Comparison of ENCODE assay signal across 8 mouse cellular contexts in genomic region chr8:84183261-84184084, GRCm38 (mm10). TPM values are rescaled to one million over a fixed set of nuclear protein-coding genes. Genes with fewer than 3 reads are reported as not detected.
DNase-seq lines count a peak whose midpoint lies in the region; ATAC-seq and TF ChIP-seq lines count a peak whose summit lies in the region.

No protein-coding gene starts in this region.

- peak overlapping the region; percentile 75 for H3K4me3 ChIP-seq in kidney, embryonic 14.5 days (ENCODE audit: low read length)
- H3K4me3 ChIP-seq in embryonic facial prominence, embryonic 13.5 days = peak overlapping the region; percentile 77
- peak overlapping the region; percentile 86 for H3K4me3 ChIP-seq in hindbrain, postnatal 0 days (ENCODE audit: low read length)

- peak overlapping the region; percentile 94 for H3K27ac ChIP-seq in kidney, embryonic 14.5 days (ENCODE audit: low read depth, low read length)
- peak overlapping the region; percentile 95 for H3K27ac ChIP-seq in embryonic facial prominence, embryonic 13.5 days
- peak overlapping the region; percentile 95 for H3K27ac ChIP-seq in hindbrain, postnatal 0 days

- no peaks in the 10 kb centered on the region for H3K36me3 ChIP-seq in kidney, embryonic 14.5 days (ENCODE audit: control insufficient read depth, insufficient read depth, low read length)
- H3K36me3 ChIP-seq in embryonic facial prominence, embryonic 13.5 days = peaks cover 4% of the 10 kb centered on the region
- no peaks in the 10 kb centered on the region for H3K36me3 ChIP-seq in hindbrain, postnatal 0 days (ENCODE audit: insufficient read depth, low read length)

- DNase-seq in kidney, adult 18-20 months = no peak
- DNase-seq in NIH3T3 (ENCODE audit: low read depth) (peak; percentile 60), adipocyte (ENCODE audit: low spot score) (no peak)
- DNase-seq in hindbrain, postnatal 0 days (ENCODE audit: low spot score) = peak; percentile 76
- DNase-seq in lung, postnatal 4 days = peak; percentile 53 to 68
- peak; percentile 79 for DNase-seq in thymus, postnatal 0 days (ENCODE audit: low spot score)

- no peaks in the 10 kb centered on the region for H3K9me3 ChIP-seq in kidney, embryonic 14.5 days (ENCODE audit: control insufficient read depth, low read length)
- H3K9me3 ChIP-seq in embryonic facial prominence, embryonic 13.5 days = no peaks in the 10 kb centered on the region
- no peaks in the 10 kb centered on the region for H3K9me3 ChIP-seq in hindbrain, postnatal 0 days (ENCODE audit: low read length)

- WGBS in kidney, embryonic 14.5 days = under 1% methylated on average over 60 of the region's 87 CpGs
- 1% methylated on average over 85 of the region's 87 CpGs for WGBS in embryonic facial prominence, embryonic 13.5 days
- 1% methylated on average over 71 of the region's 87 CpGs for WGBS in hindbrain, postnatal 0 days

- no peak for TF ChIP-seq CTCF in hindbrain, postnatal 0 days (IDR thresholded peaks at IDR 0.05; ENCODE audit: low read depth)

- peak overlapping the region; percentile 84 for H3K4me2 ChIP-seq in kidney, embryonic 14.5 days (replicated peaks; ENCODE audit: low read depth, low read length)
- peak overlapping the region; percentile 81 for H3K4me2 ChIP-seq in embryonic facial prominence, embryonic 13.5 days
- H3K4me2 ChIP-seq in hindbrain, postnatal 0 days (ENCODE audit: low read depth, low read length) = peak overlapping the region; percentile 83

- ATAC-seq in kidney, embryonic 14.5 days (ENCODE audit: low FRiP score, low TSS enrichment) = peak; percentile 25
- ATAC-seq in embryonic facial prominence, embryonic 13.5 days (ENCODE audit: insufficient number of reproducible peaks, insufficient read depth, low FRiP score, low TSS enrichment, low read depth) = 0 out of 2 replicates have a peak, but pooled peaks have one; percentile 38
- peak; percentile 46 for ATAC-seq in hindbrain, postnatal 0 days

- H3K4me1 ChIP-seq in kidney, embryonic 14.5 days (ENCODE audit: control insufficient read depth, insufficient read depth, low read length) = peaks cover 39% of the 10 kb centered on the region
- peaks cover 68% of the 10 kb centered on the region for H3K4me1 ChIP-seq in embryonic facial prominence, embryonic 13.5 days
- H3K4me1 ChIP-seq in hindbrain, postnatal 0 days (ENCODE audit: insufficient read depth, low read length) = peaks cover 29% of the 10 kb centered on the region

- no peaks in the 10 kb centered on the region for H3K27me3 ChIP-seq in kidney, embryonic 14.5 days (ENCODE audit: control insufficient read depth, insufficient read depth, low read length)
- no peaks in the 10 kb centered on the region; the same call in 1 of the 2 replicates for H3K27me3 ChIP-seq in embryonic facial prominence, embryonic 13.5 days
- no peaks in the 10 kb centered on the region for H3K27me3 ChIP-seq in hindbrain, postnatal 0 days (ENCODE audit: insufficient read depth, low read length)

- peak overlapping the region; percentile 99 for H3K9ac ChIP-seq in kidney, embryonic 14.5 days (ENCODE audit: low read depth, low read length)
- H3K9ac ChIP-seq in embryonic facial prominence, embryonic 13.5 days = peak overlapping the region; percentile 98
- peak overlapping the region; percentile 98 for H3K9ac ChIP-seq in hindbrain, postnatal 0 days (replicated peaks; ENCODE audit: low read length)

RNA-seq across cellular contexts. Expression of gene Nanos3, which starts 1.5 kb away (rescaled TPM):
- 4.3 and 5.5 TPM in 2 replicates for polyA plus RNA-seq in kidney, embryonic 14.5 days (2014; fragmentation: Nextera tagmentation; extraction: Ambion mirVana)
- polyA plus RNA-seq in embryonic facial prominence, embryonic 13.5 days (2015; fragmentation: Nextera tagmentation; extraction: Ambion mirVana) = 2.9 and 5.2 TPM in 2 replicates
- 2.3 and 3.2 TPM in 2 replicates for total RNA-seq in hindbrain, postnatal 0 days (2014; rRNA removed)
- 11.5 and 15.5 TPM in 2 replicates for polyA plus RNA-seq in hindbrain, postnatal 0 days (2015; fragmentation: Nextera tagmentation; extraction: Ambion mirVana)
- polyA plus RNA-seq in thymus, postnatal 0 days (2015; fragmentation: Nextera tagmentation; extraction: Ambion mirVana) = 5.3 and 6.2 TPM in 2 replicates

RNA-seq across cellular contexts. Expression of gene 4930432K21Rik, which starts 35.6 kb away (rescaled TPM):
- 0.87 and 1.2 TPM in 2 replicates for polyA plus RNA-seq in kidney, embryonic 14.5 days (2014; fragmentation: Nextera tagmentation; extraction: Ambion mirVana)
- 1.4 and 1.8 TPM in 2 replicates for polyA plus RNA-seq in embryonic facial prominence, embryonic 13.5 days (2015; fragmentation: Nextera tagmentation; extraction: Ambion mirVana)
- total RNA-seq in hindbrain, postnatal 0 days (2014; rRNA removed) = 3.3 and 5.9 TPM in 2 replicates
- polyA plus RNA-seq in hindbrain, postnatal 0 days (2015; fragmentation: Nextera tagmentation; extraction: Ambion mirVana) = 2.7 and 3.0 TPM in 2 replicates
- polyA plus RNA-seq in thymus, postnatal 0 days (2015; fragmentation: Nextera tagmentation; extraction: Ambion mirVana) = 1.3 and 1.4 TPM in 2 replicates

RNA-seq across cellular contexts. Expression of gene Cc2d1a, which starts 35.7 kb away (rescaled TPM):
- polyA plus RNA-seq in kidney, embryonic 14.5 days (2014; fragmentation: Nextera tagmentation; extraction: Ambion mirVana) = 11.7 and 17.7 TPM in 2 replicates
- 28.2 and 30.7 TPM in 2 replicates for polyA plus RNA-seq in embryonic facial prominence, embryonic 13.5 days (2015; fragmentation: Nextera tagmentation; extraction: Ambion mirVana)
- total RNA-seq in hindbrain, postnatal 0 days (2014; rRNA removed) = 66.2 and 75.1 TPM in 2 replicates
- polyA plus RNA-seq in hindbrain, postnatal 0 days (2015; fragmentation: Nextera tagmentation; extraction: Ambion mirVana) = 47.1 and 49.6 TPM in 2 replicates
- 18.9 and 20.1 TPM in 2 replicates for polyA plus RNA-seq in thymus, postnatal 0 days (2015; fragmentation: Nextera tagmentation; extraction: Ambion mirVana)

RNA-seq across cellular contexts. Expression of gene Zswim4, which starts 53.4 kb away (rescaled TPM):
- 10.2 and 15.7 TPM in 2 replicates for polyA plus RNA-seq in kidney, embryonic 14.5 days (2014; fragmentation: Nextera tagmentation; extraction: Ambion mirVana)
- 19.6 and 22.6 TPM in 2 replicates for polyA plus RNA-seq in embryonic facial prominence, embryonic 13.5 days (2015; fragmentation: Nextera tagmentation; extraction: Ambion mirVana)
- total RNA-seq in hindbrain, postnatal 0 days (2014; rRNA removed) = 44.1 and 50.6 TPM in 2 replicates
- polyA plus RNA-seq in hindbrain, postnatal 0 days (2015; fragmentation: Nextera tagmentation; extraction: Ambion mirVana) = 11.0 and 11.3 TPM in 2 replicates
- 12.7 and 13.2 TPM in 2 replicates for polyA plus RNA-seq in thymus, postnatal 0 days (2015; fragmentation: Nextera tagmentation; extraction: Ambion mirVana)

RNA-seq across cellular contexts. Expression of gene Podnl1, which starts 57.7 kb away (rescaled TPM):
- polyA plus RNA-seq in kidney, embryonic 14.5 days (2014; fragmentation: Nextera tagmentation; extraction: Ambion mirVana) = 0.19 and 0.34 TPM in 2 replicates
- polyA plus RNA-seq in embryonic facial prominence, embryonic 13.5 days (2015; fragmentation: Nextera tagmentation; extraction: Ambion mirVana) = 1.6 and 2.0 TPM in 2 replicates
- 0.72 TPM in 1 of 2 replicates, not detected in the other for total RNA-seq in hindbrain, postnatal 0 days (2014; rRNA removed)
- 0.41 and 0.68 TPM in 2 replicates for polyA plus RNA-seq in hindbrain, postnatal 0 days (2015; fragmentation: Nextera tagmentation; extraction: Ambion mirVana)
- 2.1 and 2.3 TPM in 2 replicates for polyA plus RNA-seq in thymus, postnatal 0 days (2015; fragmentation: Nextera tagmentation; extraction: Ambion mirVana)

Comparison
In these comparisons a context has a peak if more than half of its experiments do, and no peak if none do; other contexts are left out.
1. DNase-seq: peak in NIH3T3 (single experiment), hindbrain, postnatal 0 days (single experiment), lung, postnatal 4 days (2 of 2) and thymus, postnatal 0 days (single experiment); none in kidney, adult 18-20 months (single experiment) and adipocyte (single experiment).
2. Peak in every context shown above with its lines, with median percentiles within 50 percentile points of each other: ATAC-seq, H3K27ac ChIP-seq, H3K4me2 ChIP-seq, H3K4me3 ChIP-seq and H3K9ac ChIP-seq.